Mouse (Mus musculus) embryonic facial prominence, embryonic 12.5 days (tissue): Measurements from ENCODE around the gene U2af2. TPM values are rescaled to one million over a fixed set of nuclear protein-coding genes. Genes with fewer than 3 reads are reported as not detected.
A peak's percentile ranks its signal among the peaks of the same experiment; 100 is the strongest.
"Not testable (repeated sequence)": the region's sequence is repeated elsewhere in the genome, so short reads cannot be mapped to it uniquely, and the experiment has no call there.

Source experiments
- ATAC-seq: fragments of 200-750 bp; cut with Nextera tagmentation; 2 replicates; pipeline ENCODE4 v1.8.0; 2017; ENCODE audit not compliant: insufficient number of reproducible peaks, insufficient read depth, low FRiP score, low TSS enrichment
- H3K27ac ChIP-seq: fragments of 300-500 bp; sonication (generic); 2 replicates; pipeline ENCODE4 v1.5.1; 2016; ENCODE audit warnings: mild to moderate bottlenecking
- H3K27me3 ChIP-seq: fragments of 300-500 bp; sonication (generic); 2 replicates; pipeline ENCODE4 v1.6.1; 2016; ENCODE audit warnings: mild to moderate bottlenecking, moderate library complexity
- H3K36me3 ChIP-seq: fragments of 300-500 bp; sonication (generic); 2 replicates; pipeline ENCODE4 v1.6.1; 2016; ENCODE audit warnings: mild to moderate bottlenecking
- H3K4me1 ChIP-seq: fragments of 300-500 bp; sonication (generic); 2 replicates; pipeline ENCODE4 v1.6.1; 2016
- H3K4me2 ChIP-seq: fragments of 300-500 bp; sonication (generic); replicated peaks from 2 replicates; pipeline ENCODE4 v1.6.1; 2016; ENCODE audit warnings: mild to moderate bottlenecking, moderate library complexity
- H3K4me3 ChIP-seq: fragments of 300-500 bp; sonication (generic); 2 replicates; pipeline ENCODE4 v1.5.1; 2016; ENCODE audit warnings: mild to moderate bottlenecking
- H3K9ac ChIP-seq: fragments of 300-500 bp; sonication (generic); 2 replicates; pipeline ENCODE4 v1.6.1; 2016; ENCODE audit warnings: mild to moderate bottlenecking, moderate library complexity
- H3K9me3 ChIP-seq: fragments of 300-500 bp; sonication (generic); 2 replicates; pipeline ENCODE4 v1.6.1; 2016; ENCODE audit warnings: mild to moderate bottlenecking, moderate library complexity
- WGBS: fragments of 180-500 bp; shearing (Covaris S2); methylation state at CpG from one replicate; pipeline ENCODE4 v1.1.7; 2016; 5-methylcytosine and 5-hydroxymethylcytosine counted together
- polyA plus RNA-seq: library from polyadenylated mRNA; unstranded; fragments of >200 nt; fragmentation: Nextera tagmentation; extraction: Ambion mirVana; gene quantifications from 2 replicates; pipeline ENCODE4 v1.2.1, GENCODE M21; 2016

The U2af2 gene
- 159 and 161 TPM in 2 replicates for polyA plus RNA-seq

GRCm38 (mm10) chr7:5061774-5062359 lies at the start of gene U2af2:
Gene U2af2, plus strand, starts transcription at chr7:5062143.
- H3K4me2 ChIP-seq: peak within 1 kb of the TSS; percentile 77
- peaks cover 12% of the 10 kb centered on the region for H3K27me3 ChIP-seq
- peak; percentile 76 for ATAC-seq
- H3K9ac ChIP-seq: peak within 1 kb of the TSS; percentile 83
- no peaks in the 10 kb centered on the region for H3K9me3 ChIP-seq
- peak within 1 kb of the TSS; percentile 77 for H3K4me3 ChIP-seq
- H3K36me3 ChIP-seq: peaks cover 7% of the 10 kb centered on the region
- H3K27ac ChIP-seq: peak within 1 kb of the TSS; percentile 99
- peaks cover 35% of the 10 kb centered on the region for H3K4me1 ChIP-seq
- under 1% methylated on average over 63 of the region's 65 CpGs for WGBS

- peak overlapping the region; percentile 59 for H3K4me2 ChIP-seq
- no peaks in the 10 kb centered on the region for H3K9me3 ChIP-seq
- 0 out of 2 replicates have a peak overlapping the region, but pooled peaks have one; percentile 66 for H3K4me3 ChIP-seq
- WGBS: 92% methylated on average over 27 of the region's 27 CpGs
- no peak overlapping the region for H3K9ac ChIP-seq
- H3K36me3 ChIP-seq: peaks cover 52% of the 10 kb centered on the region
- no peaks in the 10 kb centered on the region for H3K27me3 ChIP-seq
- H3K4me1 ChIP-seq: peaks cover 11% of the 10 kb centered on the region; the same call in 1 of the 2 replicates
- no peak for ATAC-seq
- no peak overlapping the region for H3K27ac ChIP-seq
These were observed 49.0 kb upstream of the U2af2 start for GRCm38 (mm10) chr7:5012681-5013513.

GRCm38 (mm10) chr7:5014251-5015117 lies 47.5 kb upstream of the U2af2 start, which contains the start of the genes Zfp524 and Fiz1:
Gene Zfp524, plus strand, starts transcription at chr7:5014415.
Gene Fiz1, minus strand, starts transcription at chr7:5014697.
- Histone ChIP-seq H3K27ac (peak within 1 kb of the TSS; percentile 98), H3K4me2 (peak within 1 kb of the TSS; percentile 59), H3K36me3 (peaks cover 36% of the 10 kb centered on the region), H3K9me3 (no peaks in the 10 kb centered on the region), H3K4me3 (peak within 1 kb of the TSS; percentile 66), H3K27me3 (no peaks in the 10 kb centered on the region), H3K9ac (peak within 1 kb of the TSS; percentile 82), H3K4me1 (peaks cover 11% of the 10 kb centered on the region; the same call in 1 of the 2 replicates)
- under 1% methylated on average over 41 of the region's 42 CpGs for WGBS
- peak; percentile 79 for ATAC-seq

GRCm38 (mm10) chr7:5015118-5016001 lies 46.6 kb upstream of the U2af2 start, which contains the start of gene Gm44973:
Gene Gm44973, plus strand, starts transcription at chr7:5015496.
- Histone ChIP-seq H3K27ac (peak within 1 kb of the TSS; percentile 98), H3K9ac (peak within 1 kb of the TSS; percentile 82), H3K4me3 (peak within 1 kb of the TSS; percentile 66), H3K9me3 (no peaks in the 10 kb centered on the region), H3K27me3 (no peaks in the 10 kb centered on the region), H3K4me2 (peak within 1 kb of the TSS; percentile 59), H3K36me3 (peaks cover 27% of the 10 kb centered on the region), H3K4me1 (peaks cover 11% of the 10 kb centered on the region; the same call in 1 of the 2 replicates)
- under 1% methylated on average over 67 of the region's 76 CpGs for WGBS
- ATAC-seq: peak; percentile 72

- H3K36me3 ChIP-seq: peaks cover 20% of the 10 kb centered on the region
- H3K27ac ChIP-seq: peak overlapping the region; percentile 98
- peak overlapping the region; percentile 62 for H3K9ac ChIP-seq
- H3K9me3 ChIP-seq: no peaks in the 10 kb centered on the region
- no peaks in the 10 kb centered on the region for H3K27me3 ChIP-seq
- peaks cover 11% of the 10 kb centered on the region for H3K4me1 ChIP-seq
- peak overlapping the region; percentile 59 for H3K4me2 ChIP-seq
- peak overlapping the region; percentile 66 for H3K4me3 ChIP-seq
- WGBS: 64% methylated on average over 3 of the region's 3 CpGs
- no peak for ATAC-seq
These were observed 45.9 kb upstream of the U2af2 start for GRCm38 (mm10) chr7:5016057-5016456.

- peaks cover 14% of the 10 kb centered on the region for H3K36me3 ChIP-seq
- H3K9ac ChIP-seq: no peak overlapping the region
- no peak overlapping the region for H3K4me3 ChIP-seq
- no peak overlapping the region for H3K4me2 ChIP-seq
- H3K27ac ChIP-seq: no peak overlapping the region
- H3K9me3 ChIP-seq: no peaks in the 10 kb centered on the region
- peaks cover 16% of the 10 kb centered on the region for H3K4me1 ChIP-seq
- no peaks in the 10 kb centered on the region for H3K27me3 ChIP-seq
- WGBS: 95% methylated on average over 2 of the region's 2 CpGs
- no peak for ATAC-seq
These were observed 45.0 kb upstream of the U2af2 start for GRCm38 (mm10) chr7:5016920-5017319.

GRCm38 (mm10) chr7:5017352-5017751 lies 44.6 kb upstream of the U2af2 start:
- Histone ChIP-seq H3K4me3 (no peak overlapping the region), H3K27me3 (no peaks in the 10 kb centered on the region), H3K36me3 (peaks cover 15% of the 10 kb centered on the region), H3K4me1 (peaks cover 16% of the 10 kb centered on the region), H3K27ac (no peak overlapping the region), H3K9ac (no peak overlapping the region), H3K4me2 (no peak overlapping the region), H3K9me3 (no peaks in the 10 kb centered on the region)
- WGBS: 91% methylated on average over 16 of the region's 16 CpGs
- ATAC-seq: no peak

GRCm38 (mm10) chr7:5017931-5018330 lies 44.0 kb upstream of the U2af2 start:
- Histone ChIP-seq H3K27me3 (no peaks in the 10 kb centered on the region), H3K9ac (no peak overlapping the region), H3K36me3 (peaks cover 14% of the 10 kb centered on the region), H3K4me2 (no peak overlapping the region), H3K4me3 (no peak overlapping the region), H3K4me1 (peaks cover 16% of the 10 kb centered on the region), H3K27ac (no peak overlapping the region), H3K9me3 (no peaks in the 10 kb centered on the region)
- 95% methylated on average over 21 of the region's 21 CpGs for WGBS
- no peak for ATAC-seq

GRCm38 (mm10) chr7:5019576-5019975 lies 42.4 kb upstream of the U2af2 start:
- peak overlapping the region; percentile 92; the same call in 1 of the 2 replicates for H3K9ac ChIP-seq
- H3K9me3 ChIP-seq, ATAC-seq, H3K27me3 ChIP-seq: not testable (repeated sequence)
- peak overlapping the region; percentile 98 for H3K27ac ChIP-seq
- H3K4me2 ChIP-seq: peak overlapping the region; percentile 82
- 27% methylated on average over 8 of the region's 8 CpGs for WGBS
- peaks cover 25% of the 10 kb centered on the region for H3K36me3 ChIP-seq
- peaks cover 11% of the 10 kb centered on the region for H3K4me1 ChIP-seq
- peak overlapping the region; percentile 87 for H3K4me3 ChIP-seq

GRCm38 (mm10) chr7:5020000-5020681 lies 41.8 kb upstream of the U2af2 start, which contains the start of the genes Zfp865 and Ccdc106:
Gene Zfp865, plus strand, starts transcription at chr7:5020376.
Gene Ccdc106, plus strand, starts transcription at chr7:5020553.
- under 1% methylated on average over 48 of the region's 49 CpGs for WGBS
- H3K27ac ChIP-seq: peak within 1 kb of the TSS; percentile 98
- H3K4me1 ChIP-seq: peaks cover 11% of the 10 kb centered on the region
- peak; percentile 83 for ATAC-seq
- peak within 1 kb of the TSS; percentile 82 for H3K4me2 ChIP-seq
- peak within 1 kb of the TSS; percentile 92 for H3K9ac ChIP-seq
- H3K36me3 ChIP-seq: peaks cover 29% of the 10 kb centered on the region
- H3K9me3 ChIP-seq: no peaks in the 10 kb centered on the region
- peak within 1 kb of the TSS; percentile 87 for H3K4me3 ChIP-seq
- H3K27me3 ChIP-seq: no peaks in the 10 kb centered on the region
